Mouse (Mus musculus) kidney, embryonic 16.5 days (tissue): Measurements from ENCODE around the gene Supt4a. TPM values are rescaled to one million over a fixed set of nuclear protein-coding genes. Genes with fewer than 3 reads are reported as not detected.
A peak's percentile ranks its signal among the peaks of the same experiment; 100 is the strongest.

ENCODE experiments used
- ATAC-seq: fragments of 200-750 bp; cut with Nextera tagmentation; 2 replicates; pipeline ENCODE4 v1.8.0; 2017; ENCODE audit warnings: moderate TSS enrichment; ENCODE audit not compliant: low FRiP score, low TSS enrichment
- H3K27ac ChIP-seq: fragments of 300-500 bp; sonication (generic); 2 replicates; pipeline ENCODE4 v1.5.1; 2014; ENCODE audit warnings: low read length
- H3K27me3 ChIP-seq: fragments of 300-500 bp; sonication (generic); 2 replicates; pipeline ENCODE4 v1.6.1; 2014; ENCODE audit warnings: low read length, control low read depth, mixed read lengths; ENCODE audit not compliant: insufficient read depth
- H3K36me3 ChIP-seq: fragments of 300-500 bp; sonication (generic); 2 replicates; pipeline ENCODE4 v1.6.1; 2014; ENCODE audit warnings: low read length, control low read depth, mixed read lengths; ENCODE audit not compliant: insufficient read depth
- H3K4me1 ChIP-seq: fragments of 300-500 bp; sonication (generic); 2 replicates; pipeline ENCODE4 v1.6.1; 2014; ENCODE audit warnings: low read length, control low read depth, mixed read lengths; ENCODE audit not compliant: insufficient read depth
- H3K4me2 ChIP-seq: fragments of 300-500 bp; sonication (generic); replicated peaks from 2 replicates; pipeline ENCODE4 v1.6.1; 2014; ENCODE audit warnings: low read depth, low read length
- H3K4me3 ChIP-seq: fragments of 300-500 bp; sonication (generic); 2 replicates; pipeline ENCODE4 v1.5.1; 2014; ENCODE audit warnings: mild to moderate bottlenecking, low read length
- H3K9ac ChIP-seq: fragments of 300-500 bp; sonication (generic); replicated peaks from 2 replicates; pipeline ENCODE4 v1.6.1; 2014; ENCODE audit warnings: low read length
- H3K9me3 ChIP-seq: fragments of 300-500 bp; sonication (generic); 2 replicates; pipeline ENCODE4 v1.6.1; 2016; ENCODE audit warnings: low read length, control low read depth
- WGBS: fragments of 180-500 bp; shearing (Covaris S2); extraction: QIAGEN DNeasy Blood & Tissue Kit; methylation state at CpG from one replicate; pipeline ENCODE4 v1.1.7; 2014; 5-methylcytosine and 5-hydroxymethylcytosine counted together
- polyA plus RNA-seq: library from polyadenylated mRNA; unstranded; fragments of >200 nt; fragmentation: Nextera tagmentation; extraction: Ambion mirVana; gene quantifications from 2 replicates; pipeline ENCODE4 v1.2.1, GENCODE M21; 2015

Supt4a gene
- polyA plus RNA-seq, 1 experiment from 2014 or later: 161 TPM

DNA sequence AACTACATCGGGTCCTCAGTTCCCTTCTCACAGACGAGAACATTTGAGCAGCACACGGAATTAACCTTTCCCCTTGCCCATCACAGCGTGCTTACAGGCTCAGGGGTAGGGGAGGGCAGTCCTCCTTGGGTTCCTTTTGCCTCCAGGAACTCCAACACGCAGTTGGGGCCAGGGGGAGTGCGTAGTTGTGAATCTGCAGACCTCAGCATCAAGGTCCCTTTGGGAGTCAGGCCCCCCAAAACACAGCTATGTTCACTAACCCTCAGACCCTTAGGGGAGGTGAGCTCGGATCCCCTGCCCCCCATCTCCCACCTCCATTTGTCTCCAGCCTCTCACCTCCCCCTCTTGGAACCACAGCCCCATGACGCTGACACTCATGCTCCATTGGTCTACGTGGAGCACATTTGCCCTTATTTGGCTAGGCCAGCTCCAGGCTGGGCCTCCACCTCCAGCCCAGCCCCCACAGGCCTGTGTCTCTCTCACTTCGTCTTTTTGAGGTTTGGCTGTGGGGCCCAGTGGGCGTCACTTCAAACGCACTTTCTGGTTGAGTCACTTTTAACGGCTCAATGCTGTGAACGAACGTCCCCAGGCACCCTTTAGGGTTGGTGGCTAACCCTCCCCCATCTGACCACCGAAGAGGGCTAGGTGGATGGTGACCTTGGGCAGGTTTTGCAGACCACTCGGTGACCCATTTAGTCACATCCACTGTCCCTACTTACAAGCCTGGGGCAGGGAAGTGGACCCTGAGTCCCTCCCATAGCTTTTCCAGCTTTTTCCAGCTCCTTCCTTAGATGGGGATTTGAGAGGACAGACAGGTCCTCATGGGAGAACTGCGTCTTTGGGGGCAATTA, 12.1 kb downstream of the Supt4a start:
- peak; percentile 88 for ATAC-seq
- Histone ChIP-seq H3K9me3 (no peaks in the 10 kb centered on the region), H3K27ac (peak overlapping the region; percentile 56), H3K4me1 (peaks cover 12% of the 10 kb centered on the region), H3K4me2 (peak overlapping the region; percentile 37; the same call in 1 of the 2 replicates), H3K9ac (peak overlapping the region; percentile 37; the same call in 1 of the 2 replicates), H3K36me3 (peaks cover 6% of the 10 kb centered on the region), H3K27me3 (no peaks in the 10 kb centered on the region), H3K4me3 (no peak overlapping the region)
- 25% methylated on average over 18 of the region's 18 CpGs for WGBS

GRCm38 (mm10) chr11:87750043-87750421, 12.7 kb downstream of the Supt4a start:
- no peak for ATAC-seq
- Histone ChIP-seq H3K27ac (peak overlapping the region; percentile 47; the same call in 1 of the 2 replicates), H3K4me3 (no peak overlapping the region), H3K36me3 (no peaks in the 10 kb centered on the region; the same call in 1 of the 2 replicates), H3K4me2 (no peak overlapping the region), H3K27me3 (no peaks in the 10 kb centered on the region), H3K9ac (no peak overlapping the region), H3K9me3 (no peaks in the 10 kb centered on the region), H3K4me1 (peaks cover 12% of the 10 kb centered on the region)
- WGBS: 75% methylated on average over 11 of the region's 11 CpGs

DNA sequence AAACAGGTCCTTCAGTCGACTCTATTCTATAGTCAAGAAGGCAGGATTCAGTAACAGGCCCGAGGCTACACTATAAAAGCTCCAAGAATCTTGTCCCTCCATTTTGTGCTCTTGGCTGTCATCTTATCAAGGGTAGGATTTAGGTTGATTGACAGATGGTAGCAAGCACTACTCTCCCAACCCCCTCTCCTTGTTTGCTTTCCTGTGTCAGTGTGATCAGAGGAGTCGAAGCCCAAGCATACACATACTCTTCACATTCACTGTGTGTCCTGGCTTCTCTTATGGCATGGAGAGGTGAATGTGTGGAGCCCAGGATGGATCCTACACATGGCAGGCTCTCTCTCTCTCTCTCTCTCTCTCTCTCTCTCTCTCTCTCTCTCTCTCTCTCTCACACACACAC, 13.2 kb downstream of the Supt4a start:
- no peak for ATAC-seq
- WGBS: 71% methylated on average over 3 of the region's 3 CpGs
- Histone ChIP-seq H3K27me3 (no peaks in the 10 kb centered on the region), H3K9me3 (no peaks in the 10 kb centered on the region), H3K27ac (no peak overlapping the region), H3K4me2 (no peak overlapping the region), H3K4me1 (peaks cover 12% of the 10 kb centered on the region), H3K9ac (no peak overlapping the region), H3K36me3 (no peaks in the 10 kb centered on the region; the same call in 1 of the 2 replicates), H3K4me3 (no peak overlapping the region)

- no peak overlapping the region for H3K27ac ChIP-seq
Observed at GRCm38 (mm10) chr11:87751031-87751430, 13.7 kb downstream of the Supt4a start.

GRCm38 (mm10) chr11:87751491-87751966, 14.2 kb downstream of the Supt4a start:
- H3K9ac ChIP-seq: no peak overlapping the region
- 69% methylated on average over 4 of the region's 4 CpGs for WGBS
- no peak for ATAC-seq
- peaks cover 12% of the 10 kb centered on the region for H3K4me1 ChIP-seq
- H3K27me3 ChIP-seq: no peaks in the 10 kb centered on the region
- H3K4me2 ChIP-seq: no peak overlapping the region
- no peak overlapping the region for H3K4me3 ChIP-seq
- H3K9me3 ChIP-seq: no peaks in the 10 kb centered on the region
- no peaks in the 10 kb centered on the region for H3K36me3 ChIP-seq
- H3K27ac ChIP-seq: no peak overlapping the region

More at GRCm38 (mm10) chr11:87751031-87751430, 13.7 kb downstream of the Supt4a start:
- ATAC-seq: no peak
- 85% methylated on average over 8 of the region's 8 CpGs for WGBS
- Histone ChIP-seq H3K4me3 (no peak overlapping the region), H3K4me1 (peaks cover 12% of the 10 kb centered on the region), H3K4me2 (no peak overlapping the region), H3K27me3 (no peaks in the 10 kb centered on the region), H3K9me3 (no peaks in the 10 kb centered on the region), H3K36me3 (no peaks in the 10 kb centered on the region), H3K9ac (no peak overlapping the region)

DNA sequence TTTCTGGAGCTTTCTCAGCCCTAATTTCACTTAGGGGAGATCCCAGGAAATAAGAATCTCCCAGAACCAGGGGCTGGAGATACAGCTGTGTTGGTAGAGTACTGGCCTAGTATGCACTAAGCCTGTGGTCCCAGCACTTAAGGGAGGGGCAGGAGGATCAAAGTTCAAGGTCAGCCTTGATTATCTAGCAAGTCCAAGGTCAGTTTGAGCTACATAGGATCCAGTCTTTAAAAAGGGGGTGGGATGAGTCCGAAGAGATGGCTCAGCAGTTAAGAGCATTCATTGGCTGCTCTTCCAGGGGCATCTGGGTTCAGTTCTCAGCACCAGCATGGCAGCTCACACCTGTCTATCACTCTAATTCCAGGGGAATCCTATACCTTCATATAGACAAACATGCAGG, 15.0 kb downstream of the Supt4a start:
- no peak for ATAC-seq
- no peak overlapping the region for H3K4me3 ChIP-seq
- no peak overlapping the region for H3K4me2 ChIP-seq
- no peaks in the 10 kb centered on the region for H3K27me3 ChIP-seq
- no peak overlapping the region for H3K9ac ChIP-seq
- H3K36me3 ChIP-seq: no peaks in the 10 kb centered on the region
- no peaks in the 10 kb centered on the region for H3K9me3 ChIP-seq
- H3K27ac ChIP-seq: no peak overlapping the region
- WGBS: 86% methylated on average over 1 of the region's 1 CpGs
- peaks cover 12% of the 10 kb centered on the region for H3K4me1 ChIP-seq

DNA sequence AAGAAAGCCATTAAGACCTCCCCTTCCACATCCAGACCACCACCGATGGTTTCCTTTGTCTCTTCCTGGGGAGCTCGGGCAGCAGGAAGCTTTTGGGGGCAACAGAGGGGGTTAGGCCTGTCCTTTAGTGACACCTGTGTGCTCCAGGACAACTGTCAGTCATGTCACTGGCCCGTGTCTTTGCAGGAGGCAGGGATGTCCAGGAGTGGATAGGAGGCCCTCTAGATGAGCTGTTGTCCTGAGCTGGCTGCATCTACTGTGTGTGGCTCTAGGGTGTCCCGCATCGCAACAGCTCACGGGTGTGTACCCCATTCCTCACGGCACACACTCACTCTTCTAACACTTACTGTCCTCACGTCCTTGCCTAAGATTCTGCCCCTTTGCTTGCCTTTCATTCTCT, 15.9 kb downstream of the Supt4a start:
- ATAC-seq: no peak
- H3K27ac ChIP-seq: no peak overlapping the region
- H3K4me2 ChIP-seq: no peak overlapping the region
- 80% methylated on average over 8 of the region's 8 CpGs for WGBS
- no peak overlapping the region for H3K4me3 ChIP-seq
- peaks cover 12% of the 10 kb centered on the region for H3K4me1 ChIP-seq
- no peaks in the 10 kb centered on the region for H3K27me3 ChIP-seq
- no peaks in the 10 kb centered on the region for H3K36me3 ChIP-seq
- H3K9me3 ChIP-seq: no peaks in the 10 kb centered on the region
- no peak overlapping the region for H3K9ac ChIP-seq

DNA sequence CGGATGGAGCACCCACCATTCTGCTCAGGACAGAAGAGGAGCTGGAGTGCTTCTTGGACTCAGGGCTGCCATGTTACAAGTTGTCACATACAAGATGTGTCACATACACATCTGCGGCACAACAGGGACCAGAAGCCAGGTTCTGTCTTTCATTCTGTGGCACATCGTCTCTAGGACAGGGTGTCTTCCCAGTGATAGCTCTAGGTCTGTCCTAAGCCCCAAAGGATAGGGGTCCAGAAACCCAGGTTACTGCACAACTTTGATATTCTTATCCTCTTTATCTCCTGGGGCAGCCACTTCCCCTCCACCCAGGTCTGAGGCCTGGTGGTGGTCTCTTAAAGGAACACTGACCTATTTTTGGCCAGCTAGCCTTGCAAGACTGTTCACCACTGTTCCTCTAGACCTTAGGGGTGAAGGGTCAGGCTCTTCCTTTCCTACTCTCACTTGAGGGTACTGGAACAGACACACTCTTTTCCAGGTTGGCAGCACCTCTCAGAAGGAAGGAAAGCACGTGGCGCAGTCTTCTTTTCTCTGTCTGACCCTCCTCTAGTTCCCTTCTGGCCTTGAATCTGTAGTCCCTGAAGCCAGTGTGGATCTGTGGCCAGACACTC, 16.6 kb downstream of the Supt4a start:
- Histone ChIP-seq H3K4me1 (peaks cover 9% of the 10 kb centered on the region), H3K27me3 (no peaks in the 10 kb centered on the region), H3K4me3 (no peak overlapping the region), H3K9me3 (no peaks in the 10 kb centered on the region), H3K4me2 (no peak overlapping the region), H3K9ac (no peak overlapping the region), H3K27ac (no peak overlapping the region), H3K36me3 (no peaks in the 10 kb centered on the region)
- WGBS: 77% methylated on average over 5 of the region's 5 CpGs
- no peak for ATAC-seq

- H3K4me2 ChIP-seq: no peak overlapping the region
- peaks cover 3% of the 10 kb centered on the region; the same call in 1 of the 2 replicates for H3K4me1 ChIP-seq
- H3K9ac ChIP-seq: no peak overlapping the region
- WGBS: 72% methylated on average over 5 of the region's 5 CpGs
- no peak overlapping the region for H3K27ac ChIP-seq
- H3K27me3 ChIP-seq: peaks cover 2% of the 10 kb centered on the region; the same call in 1 of the 2 replicates
- ATAC-seq: no peak
- H3K9me3 ChIP-seq: no peaks in the 10 kb centered on the region
- no peak overlapping the region for H3K4me3 ChIP-seq
- no peaks in the 10 kb centered on the region for H3K36me3 ChIP-seq
Observed at GRCm38 (mm10) chr11:87754603-87755002, 17.3 kb downstream of the Supt4a start.
